Mouse (Mus musculus): Measurements from ENCODE around the gene Cradd. TPM values are rescaled to one million over a fixed set of nuclear protein-coding genes. Genes with fewer than 3 reads are reported as not detected.
A peak's percentile ranks its signal among the peaks of the same experiment; 100 is the strongest.

Gene Cradd
- polyA plus RNA-seq, 1 experiment from 2014 or later = 10.4 TPM

DNA sequence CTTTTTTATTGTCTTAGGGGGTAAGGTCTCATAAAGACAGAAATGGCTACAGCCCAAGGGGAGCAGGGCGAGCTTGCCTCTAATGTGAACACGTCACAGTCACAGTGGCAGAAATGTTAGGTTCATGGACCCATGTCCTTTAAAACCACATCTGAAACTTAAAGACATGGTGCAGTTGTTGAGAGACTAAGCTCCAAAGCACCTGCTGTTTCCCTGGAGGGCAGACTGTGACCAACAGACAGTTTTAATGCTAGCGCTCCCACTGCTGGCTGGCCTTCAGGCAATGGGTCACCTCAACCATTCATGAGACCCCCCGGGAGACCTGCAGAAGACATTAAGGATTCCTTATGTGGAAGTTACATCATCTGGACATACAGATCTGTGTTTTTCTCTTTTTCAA lies 141.5 kb downstream of the Cradd start:
- Histone ChIP-seq H3K36me3 (ENCODE audit: control insufficient read depth, insufficient read depth) (no peaks in the 10 kb centered on the region), H3K27ac (ENCODE audit: low read length) (no peak overlapping the region), H3K27me3 (replicated peaks; ENCODE audit: control insufficient read depth, insufficient read depth, low read length) (no peaks in the 10 kb centered on the region), H3K4me2 (ENCODE audit: low read length) (no peak overlapping the region), H3K9ac (replicated peaks; ENCODE audit: low read depth, low read length) (no peak overlapping the region), H3K9me3 (ENCODE audit: control insufficient read depth, low read length) (no peaks in the 10 kb centered on the region), H3K4me3 (replicated peaks; ENCODE audit: low read length) (no peak overlapping the region), H3K4me1 (replicated peaks; ENCODE audit: control insufficient read depth, insufficient read depth, low read length) (peaks cover 12% of the 10 kb centered on the region)
- 82% methylated on average over 4 of the region's 4 CpGs for WGBS
- ATAC-seq = no peak

GRCm38 (mm10) chr10:95181553-95181952 lies 142.4 kb downstream of the Cradd start:
- 0 out of 2 replicates have a peak overlapping the region, but pooled peaks have one; percentile 27 for H3K27ac ChIP-seq (ENCODE audit: low read length)
- 42% methylated on average over 10 of the region's 10 CpGs for WGBS
- no peaks in the 10 kb centered on the region for H3K9me3 ChIP-seq (ENCODE audit: control insufficient read depth, low read length)
- peak; percentile 73 for ATAC-seq
- no peaks in the 10 kb centered on the region for H3K36me3 ChIP-seq (ENCODE audit: control insufficient read depth, insufficient read depth)
- H3K9ac ChIP-seq (replicated peaks; ENCODE audit: low read depth, low read length) = no peak overlapping the region
- 0 out of 2 replicates have a peak overlapping the region, but pooled peaks have one; percentile 0 for H3K4me2 ChIP-seq (ENCODE audit: low read length)
- peaks cover 17% of the 10 kb centered on the region for H3K4me1 ChIP-seq (replicated peaks; ENCODE audit: control insufficient read depth, insufficient read depth, low read length)
- no peaks in the 10 kb centered on the region for H3K27me3 ChIP-seq (replicated peaks; ENCODE audit: control insufficient read depth, insufficient read depth, low read length)
- no peak overlapping the region for H3K4me3 ChIP-seq (replicated peaks; ENCODE audit: low read length)

- H3K27ac ChIP-seq (ENCODE audit: low read length) = no peak overlapping the region
- no peak for ATAC-seq
- no peaks in the 10 kb centered on the region for H3K27me3 ChIP-seq (replicated peaks; ENCODE audit: control insufficient read depth, insufficient read depth, low read length)
- peaks cover 20% of the 10 kb centered on the region for H3K4me1 ChIP-seq (replicated peaks; ENCODE audit: control insufficient read depth, insufficient read depth, low read length)
- no peak overlapping the region for H3K4me3 ChIP-seq (replicated peaks; ENCODE audit: low read length)
- no peak overlapping the region for H3K9ac ChIP-seq (replicated peaks; ENCODE audit: low read depth, low read length)
- WGBS = 82% methylated on average over 3 of the region's 3 CpGs
- no peaks in the 10 kb centered on the region for H3K9me3 ChIP-seq (ENCODE audit: control insufficient read depth, low read length)
- H3K36me3 ChIP-seq (ENCODE audit: control insufficient read depth, insufficient read depth) = no peaks in the 10 kb centered on the region
- H3K4me2 ChIP-seq (ENCODE audit: low read length) = no peak overlapping the region
These were observed 143.0 kb downstream of the Cradd start for GRCm38 (mm10) chr10:95180900-95181299.

- no peaks in the 10 kb centered on the region for H3K27me3 ChIP-seq (replicated peaks; ENCODE audit: control insufficient read depth, insufficient read depth, low read length)
- H3K4me1 ChIP-seq (replicated peaks; ENCODE audit: control insufficient read depth, insufficient read depth, low read length) = peaks cover 24% of the 10 kb centered on the region
- ATAC-seq = no peak
- WGBS = 91% methylated on average over 8 of the region's 8 CpGs
- no peak overlapping the region for H3K9ac ChIP-seq (replicated peaks; ENCODE audit: low read depth, low read length)
- no peak overlapping the region for H3K4me3 ChIP-seq (replicated peaks; ENCODE audit: low read length)
- no peak overlapping the region for H3K27ac ChIP-seq (ENCODE audit: low read length)
- H3K9me3 ChIP-seq (ENCODE audit: control insufficient read depth, low read length) = no peaks in the 10 kb centered on the region
- H3K4me2 ChIP-seq (ENCODE audit: low read length) = no peak overlapping the region
- no peaks in the 10 kb centered on the region for H3K36me3 ChIP-seq (ENCODE audit: control insufficient read depth, insufficient read depth)
These were observed 143.8 kb downstream of the Cradd start for GRCm38 (mm10) chr10:95180177-95180576.

DNA sequence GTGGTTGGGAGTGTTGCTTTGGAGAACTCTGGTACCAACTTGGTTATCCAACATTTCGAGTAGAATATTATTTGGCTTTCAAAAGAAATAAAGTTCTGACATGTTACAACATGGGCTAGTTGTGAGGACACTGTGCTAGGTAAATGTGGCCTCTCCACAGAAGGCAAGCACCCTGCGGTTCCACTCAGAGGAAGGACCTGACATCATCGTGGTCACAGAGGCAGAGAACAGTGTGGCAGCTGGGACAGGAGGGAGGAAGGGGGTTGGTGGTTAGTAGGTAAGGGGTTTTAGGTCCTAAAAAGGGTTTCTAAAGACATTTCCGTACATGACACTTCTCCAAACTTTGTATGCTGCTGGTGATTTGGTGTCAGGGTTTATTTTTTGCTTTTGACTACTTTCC lies 145.1 kb downstream of the Cradd start:
- H3K9me3 ChIP-seq (ENCODE audit: control insufficient read depth, low read length) = no peaks in the 10 kb centered on the region
- ATAC-seq = no peak
- no peak overlapping the region for H3K27ac ChIP-seq (ENCODE audit: low read length)
- H3K4me2 ChIP-seq (ENCODE audit: low read length) = no peak overlapping the region
- WGBS = 83% methylated on average over 4 of the region's 4 CpGs
- no peaks in the 10 kb centered on the region for H3K27me3 ChIP-seq (replicated peaks; ENCODE audit: control insufficient read depth, insufficient read depth, low read length)
- no peak overlapping the region for H3K9ac ChIP-seq (replicated peaks; ENCODE audit: low read depth, low read length)
- H3K36me3 ChIP-seq (ENCODE audit: control insufficient read depth, insufficient read depth) = no peaks in the 10 kb centered on the region
- H3K4me1 ChIP-seq (replicated peaks; ENCODE audit: control insufficient read depth, insufficient read depth, low read length) = peaks cover 19% of the 10 kb centered on the region
- no peak overlapping the region for H3K4me3 ChIP-seq (replicated peaks; ENCODE audit: low read length)

DNA sequence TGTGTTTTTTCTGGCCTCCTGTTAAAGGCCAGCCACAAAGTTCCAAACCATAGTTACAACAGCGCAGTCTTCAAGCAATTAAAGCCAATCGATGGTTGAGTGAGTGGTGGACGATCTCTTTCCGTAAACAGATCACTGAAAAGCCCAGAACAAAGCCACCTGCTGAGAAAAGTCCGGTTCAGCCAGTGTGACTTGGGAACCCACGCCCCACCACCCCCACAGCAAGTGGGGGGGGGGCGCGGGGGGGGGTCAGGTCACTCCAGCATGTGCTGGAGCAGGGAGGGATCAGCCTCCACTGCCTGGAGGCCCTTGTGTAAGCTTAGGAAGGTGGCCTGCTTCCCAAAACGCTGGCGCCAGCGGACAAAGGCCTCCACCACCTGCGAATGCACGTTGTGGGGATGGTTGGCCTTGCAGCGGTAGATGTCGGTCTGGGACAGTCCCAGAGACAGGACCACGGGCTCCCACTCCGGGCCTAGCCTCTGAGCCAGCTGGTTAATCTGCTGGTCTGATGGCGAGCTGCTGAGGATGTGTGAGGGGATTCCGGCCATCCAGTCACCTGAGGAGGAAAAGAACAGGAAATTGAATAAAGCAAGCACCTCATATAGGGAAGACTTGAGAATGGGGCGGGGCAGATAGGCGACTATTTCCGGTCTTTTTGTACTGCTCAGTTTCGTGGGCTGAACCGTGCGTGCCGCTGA lies 148.4 kb downstream of the Cradd start:
- no peaks in the 10 kb centered on the region for H3K36me3 ChIP-seq (ENCODE audit: control insufficient read depth, insufficient read depth)
- no peaks in the 10 kb centered on the region for H3K27me3 ChIP-seq (replicated peaks; ENCODE audit: control insufficient read depth, insufficient read depth, low read length)
- H3K27ac ChIP-seq (ENCODE audit: low read length) = no peak overlapping the region
- no peak overlapping the region for H3K9ac ChIP-seq (replicated peaks; ENCODE audit: low read depth, low read length)
- no peak overlapping the region for H3K4me2 ChIP-seq (ENCODE audit: low read length)
- ATAC-seq = no peak; the same call in 1 of the 2 replicates
- 43% methylated on average over 23 of the region's 26 CpGs for WGBS
- no peaks in the 10 kb centered on the region for H3K9me3 ChIP-seq (ENCODE audit: control insufficient read depth, low read length)
- H3K4me3 ChIP-seq (replicated peaks; ENCODE audit: low read length) = no peak overlapping the region
- peaks cover 26% of the 10 kb centered on the region for H3K4me1 ChIP-seq (replicated peaks; ENCODE audit: control insufficient read depth, insufficient read depth, low read length)

DNA sequence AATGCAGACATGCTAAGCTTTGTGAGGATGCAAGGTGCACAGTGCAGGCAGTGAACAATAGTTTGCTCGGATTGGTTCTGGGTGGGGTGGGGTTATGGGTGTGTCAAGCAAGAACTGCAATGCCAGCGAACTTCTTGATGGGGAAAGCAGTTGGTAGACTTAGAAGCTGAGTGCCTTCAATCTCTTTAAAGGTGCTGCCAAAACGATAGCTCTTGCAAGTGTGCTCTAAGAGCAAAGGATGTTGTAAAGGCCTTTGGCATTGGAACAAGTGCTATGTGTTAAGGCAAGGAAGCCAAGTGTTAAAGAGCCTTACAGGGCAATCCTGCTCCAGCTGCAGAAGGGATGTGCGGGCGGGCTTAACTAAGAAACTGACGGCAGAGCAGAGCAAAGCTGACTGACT lies 149.7 kb downstream of the Cradd start:
- no peak overlapping the region for H3K4me3 ChIP-seq (replicated peaks; ENCODE audit: low read length)
- H3K36me3 ChIP-seq (ENCODE audit: control insufficient read depth, insufficient read depth) = no peaks in the 10 kb centered on the region
- no peak overlapping the region for H3K27ac ChIP-seq (ENCODE audit: low read length)
- no peak for ATAC-seq
- no peak overlapping the region for H3K9ac ChIP-seq (replicated peaks; ENCODE audit: low read depth, low read length)
- peaks cover 26% of the 10 kb centered on the region for H3K4me1 ChIP-seq (replicated peaks; ENCODE audit: control insufficient read depth, insufficient read depth, low read length)
- 69% methylated on average over 6 of the region's 6 CpGs for WGBS
- H3K27me3 ChIP-seq (replicated peaks; ENCODE audit: control insufficient read depth, insufficient read depth, low read length) = no peaks in the 10 kb centered on the region
- H3K4me2 ChIP-seq (ENCODE audit: low read length) = no peak overlapping the region
- 0 out of 2 replicates have a peak, but pooled peaks cover 3% of the 10 kb centered on the region for H3K9me3 ChIP-seq (ENCODE audit: control insufficient read depth, low read length)

- H3K27me3 ChIP-seq (replicated peaks; ENCODE audit: control insufficient read depth, insufficient read depth, low read length) = no peaks in the 10 kb centered on the region
- no peak overlapping the region for H3K4me3 ChIP-seq (replicated peaks; ENCODE audit: low read length)
- WGBS = 85% methylated on average over 9 of the region's 9 CpGs
- H3K4me2 ChIP-seq (ENCODE audit: low read length) = no peak overlapping the region
- 0 out of 2 replicates have a peak, but pooled peaks cover 3% of the 10 kb centered on the region for H3K9me3 ChIP-seq (ENCODE audit: control insufficient read depth, low read length)
- no peak overlapping the region for H3K9ac ChIP-seq (replicated peaks; ENCODE audit: low read depth, low read length)
- H3K4me1 ChIP-seq (replicated peaks; ENCODE audit: control insufficient read depth, insufficient read depth, low read length) = peaks cover 18% of the 10 kb centered on the region
- H3K27ac ChIP-seq (ENCODE audit: low read length) = no peak overlapping the region
- ATAC-seq = no peak
- no peaks in the 10 kb centered on the region for H3K36me3 ChIP-seq (ENCODE audit: control insufficient read depth, insufficient read depth)
These were observed 153.1 kb downstream of the Cradd start for GRCm38 (mm10) chr10:95170721-95171354.

DNA sequence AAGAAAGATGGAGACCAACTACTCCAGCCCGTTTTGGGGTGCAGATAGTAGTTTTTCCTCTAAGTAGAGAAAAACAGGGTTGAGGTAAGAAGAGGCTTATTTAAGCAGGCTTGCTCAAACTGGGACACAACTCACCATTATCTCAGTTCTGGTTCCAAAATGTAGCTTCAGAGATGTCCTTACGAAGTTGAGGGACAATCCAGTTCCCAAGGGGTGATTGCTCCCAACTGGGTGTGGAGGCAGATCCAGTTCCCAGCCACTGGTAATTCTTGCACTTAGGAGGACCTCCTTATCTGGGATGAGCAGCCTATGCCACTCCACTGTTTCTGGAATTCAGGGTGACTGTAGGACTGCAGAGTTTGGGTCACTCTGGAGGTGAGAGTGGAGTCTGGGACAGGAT lies 159.0 kb downstream of the Cradd start:
- H3K4me2 ChIP-seq (ENCODE audit: low read length) = no peak overlapping the region
- no peak overlapping the region for H3K27ac ChIP-seq (ENCODE audit: low read length)
- H3K36me3 ChIP-seq (ENCODE audit: control insufficient read depth, insufficient read depth) = no peaks in the 10 kb centered on the region
- no peak overlapping the region for H3K9ac ChIP-seq (replicated peaks; ENCODE audit: low read depth, low read length)
- ATAC-seq = no peak
- 0 out of 2 replicates have a peak, but pooled peaks cover 3% of the 10 kb centered on the region for H3K4me1 ChIP-seq (replicated peaks; ENCODE audit: control insufficient read depth, insufficient read depth, low read length)
- H3K9me3 ChIP-seq (ENCODE audit: control insufficient read depth, low read length) = 0 out of 2 replicates have a peak, but pooled peaks cover under 1% of the 10 kb centered on the region
- 87% methylated on average over 2 of the region's 2 CpGs for WGBS
- no peaks in the 10 kb centered on the region for H3K27me3 ChIP-seq (replicated peaks; ENCODE audit: control insufficient read depth, insufficient read depth, low read length)
- H3K4me3 ChIP-seq (replicated peaks; ENCODE audit: low read length) = no peak overlapping the region
